Mouse (Mus musculus) forebrain, embryonic 14.5 days (tissue): ENCODE measurements at regions not wholly inside any gene's neighbourhood (a gene's known extent, or its start where the extent isn't known, plus 50 kb on each side); places are given as distances from the start of the nearest gene placed in this dataset.
"Not testable (repeated sequence)": the region's sequence is repeated elsewhere in the genome, so short reads cannot be mapped to it uniquely, and the experiment has no call there.

Source experiments
- ATAC-seq: fragments of 200-750 bp; cut with Nextera tagmentation; 2 replicates; pipeline ENCODE4 v1.8.0; 2017; ENCODE audit warnings: mild to moderate bottlenecking, moderate library complexity
- DNase-seq: peaks from one replicate; pipeline ENCODE4 v3.0.0-alpha.2; 2015; ENCODE audit warnings: low spot score
- H3K27ac ChIP-seq: fragments of 300-500 bp; sonication (generic); 2 replicates; pipeline ENCODE4 v1.5.1; 2014; ENCODE audit warnings: low read depth, mild to moderate bottlenecking, control low read depth, low read length, moderate library complexity
- H3K27me3 ChIP-seq: fragments of 300-500 bp; sonication (generic); replicated peaks from 2 replicates; pipeline ENCODE4 v1.6.1; 2014; ENCODE audit warnings: low read length, control low read depth, mixed read lengths; ENCODE audit not compliant: control insufficient read depth, insufficient read depth
- H3K36me3 ChIP-seq: fragments of 300-500 bp; sonication (generic); 2 replicates; pipeline ENCODE4 v1.6.1; 2014; ENCODE audit warnings: low read length, control low read depth; ENCODE audit not compliant: control insufficient read depth, insufficient read depth
- H3K4me1 ChIP-seq: fragments of 300-500 bp; sonication (generic); 2 replicates; pipeline ENCODE4 v1.6.1; 2014; ENCODE audit warnings: antibody characterized with exemption, low read length, control low read depth; ENCODE audit not compliant: control insufficient read depth, insufficient read depth
- H3K4me2 ChIP-seq: fragments of 300-500 bp; sonication (generic); 2 replicates; pipeline ENCODE4 v1.6.1; 2014; ENCODE audit warnings: mild to moderate bottlenecking, control low read depth, low read length
- H3K4me3 ChIP-seq: fragments of 300-500 bp; sonication (generic); 2 replicates; pipeline ENCODE4 v1.5.1; 2014; ENCODE audit warnings: low read depth, low read length, control low read depth
- H3K9ac ChIP-seq: fragments of 300-500 bp; sonication (generic); 2 replicates; pipeline ENCODE4 v1.6.1; 2014; ENCODE audit warnings: mild to moderate bottlenecking, low read length, control low read depth, moderate library complexity
- H3K9me3 ChIP-seq: fragments of 300-500 bp; sonication (generic); replicated peaks from 2 replicates; pipeline ENCODE4 v1.6.1; 2016; ENCODE audit warnings: low read length, control low read depth, mixed read lengths; ENCODE audit not compliant: control insufficient read depth
- WGBS: fragments of 180-500 bp; shearing (Covaris S2); extraction: QIAGEN DNeasy Blood & Tissue Kit; methylation state at CpG from one replicate; pipeline ENCODE4 v1.1.7; 2014; 5-methylcytosine and 5-hydroxymethylcytosine counted together

DNA sequence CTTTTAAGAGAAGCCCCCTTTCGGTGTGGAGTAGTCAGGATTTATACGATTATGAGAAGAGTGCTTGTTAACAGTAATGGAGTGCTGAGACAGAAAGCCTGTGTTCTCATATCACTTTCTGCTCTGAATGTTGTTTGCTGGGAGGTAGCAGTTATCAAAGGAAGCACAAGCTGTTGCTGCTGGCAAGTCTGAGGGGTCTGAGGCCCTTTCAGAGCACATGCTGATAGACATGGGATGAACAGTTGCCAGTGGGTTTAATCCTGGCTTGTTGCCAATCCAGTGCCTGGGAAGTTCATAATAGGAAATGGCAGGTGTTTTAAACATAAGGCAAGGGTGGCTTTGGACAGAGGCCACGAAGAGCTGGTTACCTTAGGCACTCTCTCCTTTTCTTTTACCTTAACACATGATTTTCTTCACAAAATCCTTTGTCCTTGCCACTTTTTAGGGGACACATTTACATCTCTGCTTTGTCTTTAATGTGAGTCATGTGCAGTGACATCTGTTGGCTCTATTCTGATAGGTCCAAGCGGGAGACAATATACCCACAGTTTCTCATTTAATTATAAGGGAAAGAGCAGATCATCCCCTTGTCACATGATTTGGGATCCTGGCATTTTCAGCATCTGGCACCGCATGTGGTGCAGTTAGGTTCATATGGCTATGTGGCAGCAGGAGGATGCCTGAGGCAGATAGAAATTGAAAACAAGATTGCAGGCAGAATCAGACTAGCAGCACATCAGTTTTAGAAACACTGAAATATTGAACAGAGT lies 245.7 kb downstream of the Arl6ip6 start:
- H3K27me3 ChIP-seq: no peaks in the 10 kb centered on the region
- no peaks in the 10 kb centered on the region for H3K36me3 ChIP-seq
- no peaks in the 10 kb centered on the region for H3K9me3 ChIP-seq
- ATAC-seq: peak; percentile 96
- WGBS: 10% methylated on average over 5 of the region's 5 CpGs
- DNase-seq: peak; percentile 94
- H3K27ac ChIP-seq: peak overlapping the region; percentile 67
- no peak overlapping the region for H3K9ac ChIP-seq
- no peak overlapping the region for H3K4me3 ChIP-seq
- H3K4me1 ChIP-seq: peaks cover 3% of the 10 kb centered on the region; the same call in 1 of the 2 replicates
- no peak overlapping the region for H3K4me2 ChIP-seq

GRCm38 (mm10) chr2:53440301-53440700 lies 248.8 kb downstream of the Arl6ip6 start:
- H3K9ac ChIP-seq, H3K36me3 ChIP-seq, H3K4me2 ChIP-seq, H3K9me3 ChIP-seq, H3K27ac ChIP-seq, H3K27me3 ChIP-seq, ATAC-seq, H3K4me3 ChIP-seq, H3K4me1 ChIP-seq: not testable (repeated sequence)
- peak; percentile 53 for DNase-seq
- 56% methylated on average over 3 of the region's 3 CpGs for WGBS

DNA sequence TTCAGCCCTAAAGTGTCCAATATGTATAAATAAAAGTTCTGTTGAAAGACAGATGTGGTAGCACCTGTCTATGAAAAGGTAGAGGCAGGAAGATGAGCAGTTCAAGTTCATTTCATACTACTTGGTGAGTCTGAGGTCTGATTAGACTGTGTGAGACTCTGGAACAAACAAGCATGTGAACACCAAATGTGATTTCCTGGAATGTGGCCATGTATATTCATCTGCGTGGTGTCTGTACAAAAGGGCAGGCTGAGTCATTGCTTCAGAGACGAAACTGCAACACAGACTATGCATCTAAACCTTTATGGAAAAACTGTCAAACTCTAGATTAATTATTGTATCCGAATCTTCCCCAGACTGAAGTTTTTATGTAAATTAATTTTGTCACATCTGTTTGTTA lies 268.7 kb downstream of the Arl6ip6 start:
- Histone ChIP-seq H3K27ac (no peak overlapping the region), H3K9ac (no peak overlapping the region), H3K4me1 (no peaks in the 10 kb centered on the region), H3K4me2 (no peak overlapping the region), H3K4me3 (no peak overlapping the region), H3K27me3 (no peaks in the 10 kb centered on the region), H3K36me3 (no peaks in the 10 kb centered on the region), H3K9me3 (no peaks in the 10 kb centered on the region)
- 0 out of 2 replicates have a peak, but pooled peaks have one; percentile 32 for ATAC-seq
- 57% methylated on average over 3 of the region's 3 CpGs for WGBS
- peak; percentile 47 for DNase-seq

DNA sequence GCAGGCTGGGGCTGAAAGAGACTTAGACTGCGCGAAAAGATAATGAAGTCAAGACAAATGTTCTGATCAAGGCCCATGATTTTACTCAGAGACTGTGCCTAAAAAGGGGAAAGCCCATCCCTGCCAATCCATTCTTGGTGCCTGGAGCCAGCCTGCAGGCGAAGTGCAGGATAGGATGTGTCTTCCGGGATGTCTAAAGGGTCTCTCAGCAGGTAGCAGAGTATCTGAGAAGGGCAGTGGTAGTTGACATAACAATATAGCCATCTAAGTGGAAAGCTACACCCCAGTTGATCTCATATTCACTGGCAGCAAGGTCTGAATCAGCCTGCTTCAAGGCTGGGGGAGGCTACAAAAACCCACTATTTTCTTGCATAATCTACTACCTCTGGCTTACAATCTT lies 282.9 kb downstream of the Arl6ip6 start:
- H3K36me3 ChIP-seq: no peaks in the 10 kb centered on the region
- H3K4me3 ChIP-seq: no peak overlapping the region
- no peak overlapping the region for H3K27ac ChIP-seq
- DNase-seq (no peak), ATAC-seq (no peak)
- H3K4me1 ChIP-seq: no peaks in the 10 kb centered on the region
- 85% methylated on average over 4 of the region's 4 CpGs for WGBS
- no peak overlapping the region for H3K9ac ChIP-seq
- no peaks in the 10 kb centered on the region for H3K27me3 ChIP-seq
- H3K4me2 ChIP-seq: no peak overlapping the region
- no peaks in the 10 kb centered on the region for H3K9me3 ChIP-seq

GRCm38 (mm10) chr2:53479051-53479450 lies 287.5 kb downstream of the Arl6ip6 start:
- H3K9ac ChIP-seq, H3K4me3 ChIP-seq, H3K27ac ChIP-seq, H3K27me3 ChIP-seq, DNase-seq, ATAC-seq, H3K4me1 ChIP-seq, H3K4me2 ChIP-seq, H3K9me3 ChIP-seq, H3K36me3 ChIP-seq: not testable (repeated sequence)
- WGBS: 86% methylated on average over 4 of the region's 4 CpGs

- H3K4me2 ChIP-seq: no peak overlapping the region
- no peaks in the 10 kb centered on the region for H3K9me3 ChIP-seq
- no peaks in the 10 kb centered on the region for H3K27me3 ChIP-seq
- ATAC-seq (peak; percentile 76), DNase-seq (peak; percentile 41)
- WGBS: 17% methylated on average over 1 of the region's 1 CpGs
- H3K36me3 ChIP-seq: no peaks in the 10 kb centered on the region
- H3K27ac ChIP-seq: no peak overlapping the region
- H3K9ac ChIP-seq: no peak overlapping the region
- H3K4me3 ChIP-seq: no peak overlapping the region
- H3K4me1 ChIP-seq: 0 out of 2 replicates have a peak, but pooled peaks cover 2% of the 10 kb centered on the region
Observed at GRCm38 (mm10) chr2:53488301-53488700, 296.8 kb downstream of the Arl6ip6 start.

DNA sequence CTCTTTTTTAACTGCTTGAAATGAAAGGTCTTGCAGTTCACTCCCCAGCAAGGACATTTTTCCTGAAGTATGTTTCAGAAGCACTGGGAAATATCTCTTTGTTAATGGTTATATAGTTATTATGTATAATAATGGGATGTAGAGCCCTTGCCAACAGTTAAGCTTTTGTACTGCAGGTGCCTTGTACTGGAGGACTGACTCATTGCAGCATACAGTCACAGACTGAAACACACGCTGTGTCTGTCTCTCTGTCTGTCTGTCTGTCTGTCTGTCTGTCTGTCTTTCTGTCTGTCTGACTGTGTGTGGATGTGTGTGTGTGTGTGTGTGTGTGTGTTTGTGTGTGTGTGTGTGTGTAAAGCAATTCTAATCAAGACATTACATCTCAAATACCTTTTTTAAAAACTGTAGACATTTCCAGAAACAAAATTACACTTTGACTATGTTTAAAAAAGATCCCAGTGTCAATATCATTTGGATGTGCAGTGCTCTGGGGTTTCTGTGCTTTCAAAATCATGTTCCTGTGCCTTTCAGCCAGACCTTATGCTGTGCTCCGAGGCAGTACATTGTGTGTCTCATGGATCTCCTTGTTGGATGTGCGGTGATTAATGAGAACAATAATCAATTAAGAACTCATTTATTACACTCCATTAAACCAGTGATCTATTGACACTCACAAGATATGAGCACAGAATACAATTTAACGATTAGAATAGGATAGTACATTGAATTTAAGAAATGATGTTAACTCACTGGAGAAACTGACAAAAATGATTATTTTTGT lies 299.5 kb downstream of the Arl6ip6 start:
- 0 out of 2 replicates have a peak, but pooled peaks have one; percentile 47 for ATAC-seq
- DNase-seq: no peak
- H3K27ac ChIP-seq: no peak overlapping the region
- 26% methylated on average over 4 of the region's 4 CpGs for WGBS
- H3K4me1 ChIP-seq: 0 out of 2 replicates have a peak, but pooled peaks cover 2% of the 10 kb centered on the region
- H3K9me3 ChIP-seq: no peaks in the 10 kb centered on the region
- no peaks in the 10 kb centered on the region for H3K27me3 ChIP-seq
- no peak overlapping the region for H3K9ac ChIP-seq
- no peaks in the 10 kb centered on the region for H3K36me3 ChIP-seq
- H3K4me2 ChIP-seq: no peak overlapping the region
- H3K4me3 ChIP-seq: no peak overlapping the region

- no peak for DNase-seq
- Histone ChIP-seq H3K9me3 (no peaks in the 10 kb centered on the region), H3K36me3 (no peaks in the 10 kb centered on the region), H3K4me1 (no peaks in the 10 kb centered on the region), H3K27ac (no peak overlapping the region), H3K9ac (no peak overlapping the region), H3K4me3 (no peak overlapping the region), H3K27me3 (no peaks in the 10 kb centered on the region), H3K4me2 (no peak overlapping the region)
- WGBS: 86% methylated on average over 2 of the region's 2 CpGs
- no peak for ATAC-seq
Observed at GRCm38 (mm10) chr2:53492788-53493187, 301.3 kb downstream of the Arl6ip6 start.
